Mouse (Mus musculus) lung, postnatal 0 days (tissue): ENCODE measurements around the gene Spag7.

Source experiments
- CTCF ChIP-seq: IDR thresholded peaks from 2 replicates; pipeline ENCODE4 v1.5.1; 2016; ENCODE audit warnings: antibody characterized with exemption, mild to moderate bottlenecking
- EP300 ChIP-seq: IDR thresholded peaks from 2 replicates; pipeline ENCODE4 v1.6.1; 2016; ENCODE audit warnings: antibody characterized with exemption, mild to moderate bottlenecking, control low read depth

DNA sequence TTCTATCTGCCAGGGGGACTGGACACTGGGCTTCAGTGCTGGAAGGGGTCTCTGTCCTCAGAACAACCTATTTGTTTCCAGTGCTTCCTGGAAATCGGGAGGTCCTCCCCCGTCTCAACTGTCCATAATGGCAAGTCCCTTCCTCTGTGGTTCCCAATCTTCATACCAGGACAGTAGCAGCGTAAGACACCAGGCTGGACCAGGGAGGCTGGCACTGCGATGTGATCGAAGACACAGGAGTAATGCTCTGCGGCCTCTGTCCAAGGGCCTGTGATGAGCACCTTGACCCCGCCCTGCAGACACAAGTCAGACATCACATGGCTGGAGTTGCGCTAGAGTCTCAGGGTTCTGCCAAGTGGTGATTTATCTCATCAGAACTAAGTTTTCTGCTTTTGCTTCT is 10.1 kb upstream of the Spag7 start:
- TF ChIP-seq CTCF (no peak), EP300 (no peak)
